Mouse (Mus musculus) C2C12 (cell line): ENCODE results near the gene Liph. TPM values are rescaled to one million over a fixed set of nuclear protein-coding genes. Genes with fewer than 3 reads are reported as not detected.

ENCODE experiments used
- H3K27me3 ChIP-seq: one replicate; pipeline ENCODE4 v1.6.1; 2011; ENCODE audit not compliant: control insufficient read depth, insufficient read depth, insufficient read length
- H3K36me3 ChIP-seq: one replicate; pipeline ENCODE4 v1.6.1; 2011; ENCODE audit not compliant: control insufficient read depth, insufficient read depth
- H3K4me3 ChIP-seq: one replicate; pipeline ENCODE4 v1.5.1; 2011; ENCODE audit warnings: mild to moderate bottlenecking, control low read depth; ENCODE audit not compliant: poor library complexity, insufficient read depth, severe bottlenecking
- H3K79me2 ChIP-seq: one replicate; pipeline ENCODE4 v1.6.1; 2011; ENCODE audit not compliant: control insufficient read depth, insufficient read depth
- H3K79me3 ChIP-seq: one replicate; pipeline ENCODE4 v1.6.1; 2011; ENCODE audit warnings: low read depth, control low read depth
- H3ac ChIP-seq: one replicate; pipeline ENCODE3; 2011; ENCODE audit warnings: low read depth; ENCODE audit not compliant: control insufficient read depth, insufficient read length
- CEBPB ChIP-seq: IDR thresholded peaks from one replicate; pipeline ENCODE4 v1.6.1; 2011; ENCODE audit warnings: low read depth, mild to moderate bottlenecking, control low read depth, moderate library complexity
- CTCF ChIP-seq: IDR thresholded peaks from one replicate; pipeline ENCODE4 v1.5.1; 2011; ENCODE audit not compliant: control insufficient read depth, insufficient read depth, insufficient read length
- FOSL1 ChIP-seq: IDR thresholded peaks from one replicate; pipeline ENCODE4 v1.8.0; 2011; ENCODE audit warnings: mild to moderate bottlenecking, low read length; ENCODE audit not compliant: poor library complexity, insufficient read depth, severe bottlenecking
- MAX ChIP-seq: IDR thresholded peaks from one replicate; pipeline ENCODE4 v1.6.1; 2011; ENCODE audit warnings: mild to moderate bottlenecking, control low read depth
- MYOD1 ChIP-seq: IDR thresholded peaks from one replicate; pipeline ENCODE4 v1.6.1; 2011; ENCODE audit warnings: low read depth; ENCODE audit not compliant: control insufficient read depth, insufficient read length
- MYOG ChIP-seq: IDR thresholded peaks from one replicate; pipeline ENCODE4 v1.6.1; 2011; ENCODE audit not compliant: control insufficient read depth, insufficient read length; ENCODE audit errors: extremely low read depth
- USF1 ChIP-seq: IDR thresholded peaks from one replicate; pipeline ENCODE4 v1.6.1; 2011; ENCODE audit warnings: low read depth, mild to moderate bottlenecking, control low read depth, moderate library complexity
- long read RNA-seq, 2 experiments: library from polyadenylated mRNA; unstranded; transcript quantifications; one replicate each; pipeline ENCODE4 v2.0.0; 2019 to 2020
- polyA plus RNA-seq: library from polyadenylated mRNA; unstranded; fragments of >200 nt; fragmentation: generic; extraction: Trizol; gene quantifications from one replicate; pipeline ENCODE4 v1.2.1, GENCODE M21; 2012; ENCODE audit warnings: missing spikeins

Gene Liph
- 0.05 TPM for polyA plus RNA-seq
- long read RNA-seq, experiment 1: 0 reads
- long read RNA-seq, experiment 2: 0 reads

GRCm38 (mm10) chr16:21995304-21995703 lies at the start of gene Liph:
Gene Liph (minus strand): TSS chr16:21995663.
- H3K79me3 ChIP-seq: no peaks in the 10 kb centered on the region
- no peak within 1 kb of the TSS for H3K4me3 ChIP-seq
- no peak within 1 kb of the TSS for H3ac ChIP-seq
- TF ChIP-seq CEBPB: no peak
- TF ChIP-seq USF1: no peak
- no peak for TF ChIP-seq FOSL1
- no peak for TF ChIP-seq MYOG
- TF ChIP-seq MAX: no peak
- no peak for TF ChIP-seq CTCF
- no peak for TF ChIP-seq MYOD1
- no peaks in the 10 kb centered on the region for H3K36me3 ChIP-seq
- no peaks in the 10 kb centered on the region for H3K79me2 ChIP-seq
- no peaks in the 10 kb centered on the region for H3K27me3 ChIP-seq

GRCm38 (mm10) chr16:22043830-22044229 lies 48.4 kb upstream of the Liph start:
- peaks cover 53% of the 10 kb centered on the region for H3K36me3 ChIP-seq
- no peak overlapping the region for H3ac ChIP-seq
- no peaks in the 10 kb centered on the region for H3K79me3 ChIP-seq
- H3K79me2 ChIP-seq: no peaks in the 10 kb centered on the region
- H3K27me3 ChIP-seq: no peaks in the 10 kb centered on the region
- no peak overlapping the region for H3K4me3 ChIP-seq
- TF ChIP-seq MAX (no peak), FOSL1 (no peak), MYOD1 (no peak), CTCF (no peak), MYOG (no peak), CEBPB (no peak), USF1 (no peak)

- Histone ChIP-seq H3ac (no peak overlapping the region), H3K79me3 (no peaks in the 10 kb centered on the region), H3K4me3 (no peak overlapping the region), H3K79me2 (no peaks in the 10 kb centered on the region), H3K36me3 (peaks cover 63% of the 10 kb centered on the region), H3K27me3 (no peaks in the 10 kb centered on the region)
- TF ChIP-seq USF1: no peak
Observed at GRCm38 (mm10) chr16:22039978-22040377, 44.5 kb upstream of the Liph start.

GRCm38 (mm10) chr16:22038554-22038953 lies 43.1 kb upstream of the Liph start:
- Histone ChIP-seq H3ac (no peak overlapping the region), H3K79me3 (no peaks in the 10 kb centered on the region), H3K79me2 (no peaks in the 10 kb centered on the region), H3K36me3 (peaks cover 54% of the 10 kb centered on the region), H3K4me3 (no peak overlapping the region), H3K27me3 (no peaks in the 10 kb centered on the region)
- TF ChIP-seq USF1 (no peak), CTCF (no peak), MYOG (no peak), MYOD1 (no peak), FOSL1 (no peak), MAX (no peak), CEBPB (no peak)

- H3ac ChIP-seq: no peak overlapping the region
- no peaks in the 10 kb centered on the region for H3K27me3 ChIP-seq
- no peaks in the 10 kb centered on the region for H3K79me3 ChIP-seq
- H3K79me2 ChIP-seq: no peaks in the 10 kb centered on the region
- TF ChIP-seq MYOD1 (no peak), USF1 (no peak), CEBPB (no peak), CTCF (no peak), MYOG (no peak), FOSL1 (no peak), MAX (no peak)
- no peak overlapping the region for H3K4me3 ChIP-seq
- peaks cover 66% of the 10 kb centered on the region for H3K36me3 ChIP-seq
Observed at GRCm38 (mm10) chr16:22027474-22027873, 32.0 kb upstream of the Liph start.

- no peaks in the 10 kb centered on the region for H3K27me3 ChIP-seq
- TF ChIP-seq MYOG (no peak), MYOD1 (no peak), CTCF (no peak), MAX (no peak), FOSL1 (no peak), CEBPB (no peak), USF1 (no peak)
- H3K4me3 ChIP-seq: no peak overlapping the region
- H3K36me3 ChIP-seq: peaks cover 66% of the 10 kb centered on the region
- peaks cover 1% of the 10 kb centered on the region for H3K79me3 ChIP-seq
- H3K79me2 ChIP-seq: no peaks in the 10 kb centered on the region
- H3ac ChIP-seq: no peak overlapping the region
Observed at GRCm38 (mm10) chr16:22022122-22022521, 26.7 kb upstream of the Liph start.
